Mouse (Mus musculus): ENCODE results near the gene Tgfa.

- TF ChIP-seq POLR2A (IDR thresholded peaks at IDR 0.05; ENCODE audit: borderline replicate concordance, extremely low read depth, insufficient read depth, insufficient read length, poor library complexity, severe bottlenecking) (no peak), CTCF (IDR thresholded peaks at IDR 0.05; ENCODE audit: borderline replicate concordance, extremely low read depth, insufficient read depth, insufficient read length) (no peak)
Observed at GRCm38 (mm10) chr6:86210619-86211018, 15.6 kb downstream of the Tgfa start.
